In the genomic region with DNA sequence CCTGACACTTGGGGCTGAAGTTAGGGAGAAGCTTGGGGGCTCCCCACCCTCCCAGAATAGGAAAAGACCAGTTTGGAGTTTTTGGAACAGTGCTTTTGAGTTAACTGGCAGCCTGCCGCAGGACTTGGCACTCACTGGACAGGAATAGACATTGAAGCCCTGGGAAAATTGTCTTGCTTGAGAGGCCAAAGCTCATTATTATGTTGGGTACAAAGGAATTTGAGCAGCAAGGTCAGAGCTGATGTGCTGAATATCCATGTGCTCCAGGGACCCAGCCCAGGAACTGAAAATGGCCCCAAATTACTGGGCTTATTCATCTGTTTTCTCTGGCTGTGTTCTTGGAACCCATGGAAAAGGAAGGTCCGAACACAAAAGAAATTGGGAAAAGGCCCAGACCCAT, we compare ENCODE assay signal across 11 mouse cellular contexts.
A peak's percentile ranks its signal among the peaks of the same experiment; 100 is the strongest.
DNase-seq lines count a peak whose midpoint lies in the region; ATAC-seq and TF ChIP-seq lines count a peak whose summit lies in the region.
"Had no signal": no experiment of that assay in that cellular context is flagged by ENCODE, and none has a peak within 500 bp of the region (broad histone marks: within the 10 kb centered on the region; RNA-seq: fewer than 3 reads in every experiment).

No protein-coding gene starts in this region.

- H3K9me3 ChIP-seq in heart, embryonic 12.5 days (replicated peaks), result no peaks in the 10 kb centered on the region
- no peaks in the 10 kb centered on the region for H3K9me3 ChIP-seq in stomach, postnatal 0 days (ENCODE audit: control insufficient read depth, low read length)

- H3K9ac ChIP-seq in heart, embryonic 12.5 days, result no peak overlapping the region
- no peak overlapping the region for H3K9ac ChIP-seq in stomach, postnatal 0 days (ENCODE audit: low read length)

- WGBS in heart, embryonic 12.5 days, result 79% methylated on average over 2 of the region's 2 CpGs
- WGBS in stomach, postnatal 0 days, result 75% methylated on average over 2 of the region's 2 CpGs

- ATAC-seq in heart, embryonic 12.5 days (ENCODE audit: insufficient number of reproducible peaks, low FRiP score), result no peak
- no peak for ATAC-seq in stomach, postnatal 0 days (ENCODE audit: low FRiP score, low TSS enrichment)
- ATAC-seq: intestine, postnatal 0 days had no signal

- H3K27ac ChIP-seq in heart, embryonic 12.5 days (ENCODE audit: poor library complexity, severe bottlenecking), result no peak overlapping the region
- H3K27ac ChIP-seq in stomach, postnatal 0 days (replicated peaks), result no peak overlapping the region

- no peak for TF ChIP-seq CTCF in stomach, postnatal 0 days (IDR thresholded peaks at IDR 0.05; ENCODE audit: low read depth)

- H3K36me3 ChIP-seq in heart, embryonic 12.5 days, result no peaks in the 10 kb centered on the region
- H3K36me3 ChIP-seq in stomach, postnatal 0 days (ENCODE audit: control insufficient read depth, insufficient read depth, low read length), result no peaks in the 10 kb centered on the region

- DNase-seq in heart, adult 18-20 months, result peak; percentile 12
- DNase-seq in Muller cell, postnatal 12 days (ENCODE audit: inconsistent ontology term), result peak; percentile 93
- DNase-seq in cerebellum, postnatal 14 days, result peak; percentile 42 to 46
- peak; percentile 39 for DNase-seq in left cerebral cortex, adult 11 months (ENCODE audit: low spot score)
- no peak for DNase-seq in adipocyte (ENCODE audit: low spot score)
- no peak for DNase-seq in stomach, postnatal 0 days (ENCODE audit: low spot score)
- DNase-seq in c-Kit-positive CD71-positive TER-119-positive erythroid progenitor cells, embryonic 14.5 days (ENCODE audit: low spot score), result no peak
- DNase-seq: lung, postnatal 14 days had no signal

- peaks cover 6% of the 10 kb centered on the region; the same call in 1 of the 2 replicates for H3K4me1 ChIP-seq in heart, embryonic 12.5 days (replicated peaks)
- H3K4me1 ChIP-seq in stomach, postnatal 0 days (replicated peaks; ENCODE audit: control insufficient read depth, insufficient read depth), result no peaks in the 10 kb centered on the region

- no peak overlapping the region for H3K4me3 ChIP-seq in heart, embryonic 12.5 days
- no peak overlapping the region for H3K4me3 ChIP-seq in stomach, postnatal 0 days (ENCODE audit: low read depth, low read length)
- H3K4me3 ChIP-seq: erythroblast, embryonic 14.5 days had no signal

- TF ChIP-seq EP300 in stomach, postnatal 0 days (optimal IDR thresholded peaks at IDR 0.05), result no peak

- no peaks in the 10 kb centered on the region for H3K27me3 ChIP-seq in heart, embryonic 12.5 days (replicated peaks)
- no peaks in the 10 kb centered on the region for H3K27me3 ChIP-seq in stomach, postnatal 0 days (ENCODE audit: control insufficient read depth, insufficient read depth, low read length)

- H3K4me2 ChIP-seq in heart, embryonic 12.5 days, result no peak overlapping the region
- no peak overlapping the region for H3K4me2 ChIP-seq in stomach, postnatal 0 days (replicated peaks; ENCODE audit: low read depth)

Comparison
In these comparisons a context has a peak if more than half of its experiments do, and no peak if none do; other contexts are left out.
1. DNase-seq: peak in heart, adult 18-20 months (2 of 2), Muller cell, postnatal 12 days (single experiment), cerebellum, postnatal 14 days (2 of 2) and left cerebral cortex, adult 11 months (single experiment); none in adipocyte (single experiment), stomach, postnatal 0 days (single experiment) and c-Kit-positive CD71-positive TER-119-positive erythroid progenitor cells, embryonic 14.5 days (single experiment).